Mouse (Mus musculus): ENCODE measurements at regions not wholly inside any gene's neighbourhood (a gene's known extent, or its start where the extent isn't known, plus 50 kb on each side); places are given as distances from the start of the nearest gene placed in this dataset.

- H3K9ac ChIP-seq (ENCODE audit: low read depth, low read length), result no peak overlapping the region
- 87% methylated on average over 1 of the region's 1 CpGs for WGBS
- H3K4me3 ChIP-seq, result no peak overlapping the region
- no peaks in the 10 kb centered on the region for H3K4me1 ChIP-seq (ENCODE audit: control insufficient read depth, insufficient read depth, low read length)
- no peaks in the 10 kb centered on the region for H3K27me3 ChIP-seq (ENCODE audit: control insufficient read depth, insufficient read depth, low read length)
- H3K36me3 ChIP-seq (ENCODE audit: control insufficient read depth, insufficient read depth, low read length), result no peaks in the 10 kb centered on the region
- no peak for DNase-seq
- TF ChIP-seq POLR2A (IDR thresholded peaks at IDR 0.05; ENCODE audit: insufficient read depth, low read depth, low read length) (no peak), EP300 (IDR thresholded peaks at IDR 0.05; ENCODE audit: insufficient read depth, low read depth, low read length) (no peak), CTCF (IDR thresholded peaks at IDR 0.05) (no peak)
- intact Hi-C loops (cut with DNase I), result no loop called here
- H3K27ac ChIP-seq, result no peak overlapping the region
- H3K79me2 ChIP-seq (replicated peaks; ENCODE audit: control insufficient read depth, insufficient read depth, low read length), result no peaks in the 10 kb centered on the region
Measured at GRCm38 (mm10) chr1:152273430-152273829, 113.1 kb downstream of the Tsen15 start.

DNA sequence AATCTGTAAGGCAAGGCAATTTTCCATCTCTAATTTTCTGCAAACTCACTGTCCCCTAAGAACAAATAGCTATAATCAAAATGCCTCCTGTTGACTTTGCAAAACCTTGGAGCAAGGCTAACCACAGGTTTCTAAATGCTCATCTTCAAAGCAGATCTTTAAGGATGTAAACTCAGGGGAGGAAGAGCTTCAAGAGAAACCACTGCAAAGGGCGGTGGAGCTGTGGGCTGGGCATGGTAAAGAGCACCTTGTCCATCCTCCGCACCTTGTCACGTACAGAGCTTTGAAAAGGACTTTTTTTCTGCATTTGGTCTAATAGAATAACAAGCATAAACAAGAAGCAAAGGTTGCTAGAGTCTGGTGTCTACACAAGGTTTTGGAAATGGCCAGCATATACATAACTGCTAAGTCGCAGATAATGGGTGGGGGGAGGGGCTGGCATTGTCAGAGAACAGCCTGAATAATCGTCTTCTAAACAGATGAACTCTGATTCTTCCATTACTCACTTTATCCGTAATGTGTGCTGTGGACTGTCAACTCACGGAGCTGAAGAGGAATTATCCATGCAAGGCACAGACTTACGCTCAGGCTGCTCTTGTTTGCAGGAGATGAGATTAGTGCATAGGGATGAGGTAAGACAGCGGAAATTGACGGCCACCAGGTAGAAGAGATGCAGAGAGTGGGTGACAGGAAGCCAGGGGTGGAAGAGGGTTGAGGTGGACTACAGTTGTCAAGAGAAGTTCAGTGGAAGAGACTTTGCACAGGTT lies 116.4 kb downstream of the Tsen15 start:
- DNase-seq, result no peak
- Histone ChIP-seq H3K79me2 (replicated peaks; ENCODE audit: control insufficient read depth, insufficient read depth, low read length) (no peaks in the 10 kb centered on the region), H3K4me1 (ENCODE audit: control insufficient read depth, insufficient read depth, low read length) (no peaks in the 10 kb centered on the region), H3K36me3 (ENCODE audit: control insufficient read depth, insufficient read depth, low read length) (no peaks in the 10 kb centered on the region), H3K4me3 (no peak overlapping the region), H3K27me3 (ENCODE audit: control insufficient read depth, insufficient read depth, low read length) (no peaks in the 10 kb centered on the region), H3K9ac (ENCODE audit: low read depth, low read length) (no peak overlapping the region), H3K27ac (no peak overlapping the region)
- TF ChIP-seq CTCF (IDR thresholded peaks at IDR 0.05), result no peak
- WGBS, result 72% methylated on average over 10 of the region's 10 CpGs
- intact Hi-C loops (cut with DNase I), result no loop called here

GRCm38 (mm10) chr1:152266390-152266789 lies 120.1 kb downstream of the Tsen15 start:
- Histone ChIP-seq H3K4me3 (no peak overlapping the region), H3K79me2 (replicated peaks; ENCODE audit: control insufficient read depth, insufficient read depth, low read length) (no peaks in the 10 kb centered on the region), H3K36me3 (ENCODE audit: control insufficient read depth, insufficient read depth, low read length) (no peaks in the 10 kb centered on the region), H3K27ac (no peak overlapping the region), H3K9ac (ENCODE audit: low read depth, low read length) (no peak overlapping the region), H3K27me3 (ENCODE audit: control insufficient read depth, insufficient read depth, low read length) (no peaks in the 10 kb centered on the region), H3K4me1 (ENCODE audit: control insufficient read depth, insufficient read depth, low read length) (no peaks in the 10 kb centered on the region)
- no peak for TF ChIP-seq POLR2A (IDR thresholded peaks at IDR 0.05; ENCODE audit: insufficient read depth, low read depth, low read length)
- no peak for TF ChIP-seq EP300 (IDR thresholded peaks at IDR 0.05; ENCODE audit: insufficient read depth, low read depth, low read length)
- no peak for TF ChIP-seq CTCF (IDR thresholded peaks at IDR 0.05)
- no peak for DNase-seq
- intact Hi-C loops (cut with DNase I), result no loop called here

- Histone ChIP-seq H3K27me3 (ENCODE audit: control insufficient read depth, insufficient read depth, low read length) (no peaks in the 10 kb centered on the region), H3K4me3 (no peak overlapping the region), H3K79me2 (replicated peaks; ENCODE audit: control insufficient read depth, insufficient read depth, low read length) (no peaks in the 10 kb centered on the region), H3K36me3 (ENCODE audit: control insufficient read depth, insufficient read depth, low read length) (no peaks in the 10 kb centered on the region), H3K9ac (ENCODE audit: low read depth, low read length) (no peak overlapping the region), H3K4me1 (ENCODE audit: control insufficient read depth, insufficient read depth, low read length) (no peaks in the 10 kb centered on the region), H3K27ac (no peak overlapping the region)
- intact Hi-C loops (cut with DNase I), result no loop called here
- 87% methylated on average over 6 of the region's 6 CpGs for WGBS
- no peak for DNase-seq
- TF ChIP-seq POLR2A (IDR thresholded peaks at IDR 0.05; ENCODE audit: insufficient read depth, low read depth, low read length) (no peak), CTCF (IDR thresholded peaks at IDR 0.05) (no peak), EP300 (IDR thresholded peaks at IDR 0.05; ENCODE audit: insufficient read depth, low read depth, low read length) (no peak)
Measured at GRCm38 (mm10) chr1:152264981-152265380, 121.5 kb downstream of the Tsen15 start.

DNA sequence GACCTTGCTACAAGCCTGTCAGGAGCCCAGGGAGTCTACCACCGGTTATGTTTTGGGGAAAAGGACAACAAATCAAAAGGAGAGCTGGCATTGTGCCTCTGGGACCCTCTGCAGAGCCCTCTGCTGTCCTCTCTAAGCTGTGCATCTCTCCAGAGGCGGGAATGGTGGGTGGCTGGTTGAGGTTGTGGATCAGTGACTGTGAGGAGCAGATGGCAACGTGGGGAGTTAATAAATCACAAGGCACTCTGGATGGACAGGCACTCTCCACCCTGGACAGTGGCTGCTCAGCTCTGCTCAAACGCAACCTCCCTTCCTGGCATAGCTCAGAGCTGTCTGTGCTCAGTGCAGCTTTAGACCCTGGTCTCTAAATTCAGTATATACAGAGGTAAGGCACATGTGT lies 125.0 kb downstream of the Tsen15 start:
- Histone ChIP-seq H3K4me3 (no peak overlapping the region), H3K27ac (no peak overlapping the region), H3K9ac (ENCODE audit: low read depth, low read length) (no peak overlapping the region), H3K79me2 (replicated peaks; ENCODE audit: control insufficient read depth, insufficient read depth, low read length) (no peaks in the 10 kb centered on the region), H3K27me3 (ENCODE audit: control insufficient read depth, insufficient read depth, low read length) (no peaks in the 10 kb centered on the region), H3K36me3 (ENCODE audit: control insufficient read depth, insufficient read depth, low read length) (no peaks in the 10 kb centered on the region), H3K4me1 (ENCODE audit: control insufficient read depth, insufficient read depth, low read length) (no peaks in the 10 kb centered on the region)
- WGBS, result 69% methylated on average over 4 of the region's 4 CpGs
- intact Hi-C loops (cut with DNase I), result no loop called here
- TF ChIP-seq CTCF (IDR thresholded peaks at IDR 0.05) (0 out of 2 replicates have a peak, but pooled peaks have one; percentile 12), EP300 (IDR thresholded peaks at IDR 0.05; ENCODE audit: insufficient read depth, low read depth, low read length) (no peak)
- no peak for DNase-seq

DNA sequence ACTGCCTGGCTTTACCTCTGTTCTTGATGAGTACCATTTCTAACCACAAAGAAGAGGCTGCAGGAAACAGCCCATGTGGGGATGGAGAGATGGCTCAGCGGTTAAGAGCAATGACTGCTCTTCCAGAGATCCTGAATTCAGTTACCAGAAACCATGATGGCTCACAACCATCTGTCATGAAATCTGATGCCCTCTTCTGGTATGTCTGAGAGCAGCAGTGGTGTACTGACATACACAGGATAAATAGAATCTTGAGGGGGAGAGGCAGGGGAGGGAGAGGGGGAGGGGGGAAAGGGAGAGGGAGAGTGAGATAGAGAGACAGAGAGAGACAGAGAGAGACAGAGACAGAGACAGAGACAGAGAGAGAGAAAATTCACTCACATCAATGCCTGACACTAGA lies 125.5 kb downstream of the Tsen15 start:
- no peak overlapping the region for H3K9ac ChIP-seq (ENCODE audit: low read depth, low read length)
- intact Hi-C loops (cut with DNase I), result no loop called here
- H3K36me3 ChIP-seq (ENCODE audit: control insufficient read depth, insufficient read depth, low read length), result no peaks in the 10 kb centered on the region
- 98% methylated on average over 1 of the region's 1 CpGs for WGBS
- H3K27ac ChIP-seq, result no peak overlapping the region
- H3K4me3 ChIP-seq, result no peak overlapping the region
- no peaks in the 10 kb centered on the region for H3K27me3 ChIP-seq (ENCODE audit: control insufficient read depth, insufficient read depth, low read length)
- H3K4me1 ChIP-seq (ENCODE audit: control insufficient read depth, insufficient read depth, low read length), result no peaks in the 10 kb centered on the region
- TF ChIP-seq EP300 (IDR thresholded peaks at IDR 0.05; ENCODE audit: insufficient read depth, low read depth, low read length), result no peak
- no peak for TF ChIP-seq POLR2A (IDR thresholded peaks at IDR 0.05; ENCODE audit: insufficient read depth, low read depth, low read length)
- TF ChIP-seq CTCF (IDR thresholded peaks at IDR 0.05), result no peak
- no peaks in the 10 kb centered on the region for H3K79me2 ChIP-seq (replicated peaks; ENCODE audit: control insufficient read depth, insufficient read depth, low read length)
- DNase-seq, result no peak

Data from heart, adult 2 months (tissue).